Mouse (Mus musculus) lung, postnatal 4 days (tissue): ENCODE data around the gene Ptprm.
"Not testable (repeated sequence)": the region's sequence is repeated elsewhere in the genome, so short reads cannot be mapped to it uniquely, and the experiment has no call there.

Experiments used
- DNase-seq, 2 experiments: peaks; one replicate each; pipeline ENCODE4 v3.0.0; 2021

Gene Ptprm

DNA sequence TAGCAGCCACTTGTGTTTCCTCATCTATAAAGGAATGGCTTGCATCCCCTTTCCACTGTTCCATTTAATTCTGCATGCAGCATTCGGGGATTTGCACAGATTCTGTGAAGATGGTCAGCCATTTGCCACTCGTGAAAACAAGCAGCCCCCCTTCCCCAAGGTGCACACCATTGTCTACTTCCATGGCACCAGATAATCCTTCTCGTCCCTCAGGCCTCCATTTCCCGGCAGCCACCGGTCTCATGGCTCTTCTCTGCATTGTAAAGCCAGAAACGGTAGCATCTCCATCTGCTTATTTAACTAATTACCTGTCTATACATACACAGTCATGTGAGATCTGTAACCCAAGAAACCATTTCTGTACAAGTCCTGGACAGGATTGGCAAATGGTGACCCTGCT is 501.8 kb downstream of the Ptprm start:
- DNase-seq = no peak

DNA sequence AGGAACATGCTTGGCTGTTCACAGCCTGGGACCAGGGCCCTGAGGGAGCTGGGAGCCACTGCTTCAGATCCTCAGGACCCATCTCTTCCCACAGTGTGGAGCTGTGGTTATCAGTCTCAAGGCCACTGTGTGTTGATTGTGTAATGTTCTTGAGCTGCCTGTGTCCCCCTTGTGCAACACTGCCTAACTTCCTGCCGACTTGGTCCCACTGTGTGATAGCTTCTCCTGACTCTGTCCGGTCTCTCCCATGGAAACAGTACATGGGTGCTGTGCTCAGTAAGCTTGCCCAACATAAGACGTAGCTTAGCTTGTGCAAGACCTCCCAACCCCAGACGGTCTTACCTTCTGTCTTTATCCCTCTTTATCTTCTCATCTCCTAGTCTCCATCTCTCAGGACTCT is 507.2 kb downstream of the Ptprm start:
- not testable (repeated sequence) for DNase-seq

DNA sequence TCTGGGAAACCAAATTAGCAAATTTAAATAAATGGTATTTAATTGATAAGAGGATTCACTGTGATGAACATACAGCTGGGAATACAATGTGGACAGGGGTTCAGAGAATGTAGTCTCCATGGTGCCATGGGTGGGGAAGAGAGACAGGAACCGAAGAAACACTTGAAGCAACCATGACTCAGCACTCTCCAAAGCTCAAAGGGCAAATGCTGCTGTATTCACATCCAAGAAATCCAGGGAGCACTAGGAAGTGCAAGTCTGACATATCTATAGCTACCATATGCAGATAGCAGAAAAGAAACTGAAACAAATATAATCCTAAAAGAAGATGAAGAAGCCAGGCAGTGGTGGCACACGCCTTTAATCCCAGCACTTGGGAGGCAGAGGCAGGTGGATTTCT is 531.9 kb downstream of the Ptprm start:
- no peak for DNase-seq

DNA sequence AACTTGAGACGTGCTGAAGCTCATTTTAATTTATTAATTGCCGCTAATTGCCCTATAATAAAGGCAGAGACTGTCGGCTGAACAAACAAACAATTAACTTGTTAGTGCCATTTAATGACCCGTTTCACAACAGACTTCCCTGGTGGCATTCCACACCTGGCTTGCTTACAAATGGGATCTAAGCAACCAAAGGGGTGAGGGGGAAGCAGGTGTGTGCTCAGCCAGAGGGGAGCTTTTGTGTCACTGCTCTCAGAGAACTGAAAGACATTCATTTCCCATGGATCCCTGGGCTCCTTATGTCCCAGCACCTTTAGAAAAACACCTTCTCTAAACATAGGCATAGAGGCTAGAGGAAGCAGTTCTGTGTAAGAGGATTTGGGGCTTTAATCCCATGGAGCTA is 536.9 kb downstream of the Ptprm start:
- no peak for DNase-seq

DNA sequence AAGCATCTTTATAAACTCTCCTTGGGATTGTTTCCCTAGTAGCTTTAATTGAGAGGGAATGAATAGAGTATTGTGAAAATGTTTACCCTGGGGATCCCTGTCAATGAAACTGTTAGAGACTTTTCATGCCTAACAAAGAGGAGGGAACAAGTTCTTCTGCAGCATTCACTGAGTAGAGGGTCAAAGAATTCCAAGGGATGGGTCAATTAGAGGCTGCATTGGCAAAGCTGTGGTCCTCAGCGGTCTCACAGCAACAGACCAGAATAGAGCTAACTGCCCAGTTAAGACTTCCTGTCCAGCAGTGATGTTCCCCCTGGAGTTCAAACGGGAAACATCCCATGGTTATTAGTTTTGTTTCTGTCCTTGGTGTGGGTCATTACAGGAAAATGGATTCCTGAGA is 538.3 kb downstream of the Ptprm start:
- no peak for DNase-seq

DNA sequence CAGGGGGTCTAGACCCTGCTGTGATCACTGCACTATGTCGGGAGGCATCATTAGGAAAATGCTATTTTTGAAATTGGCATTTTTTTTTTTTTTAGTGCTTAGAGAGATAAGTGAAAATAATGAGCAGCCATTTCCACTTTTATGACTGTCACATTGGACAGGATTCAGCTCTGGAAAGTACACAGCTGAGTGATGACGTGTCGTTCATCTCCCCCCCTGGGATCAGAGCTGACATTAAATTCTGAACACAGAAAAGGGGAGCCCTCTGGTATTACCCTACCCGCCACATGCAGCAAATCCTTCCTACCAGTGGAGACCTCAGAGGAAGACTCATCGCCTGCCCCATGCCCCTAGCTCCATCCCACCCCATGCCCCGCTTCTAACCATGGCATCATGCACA is 540.5 kb downstream of the Ptprm start:
- DNase-seq = no peak

DNA sequence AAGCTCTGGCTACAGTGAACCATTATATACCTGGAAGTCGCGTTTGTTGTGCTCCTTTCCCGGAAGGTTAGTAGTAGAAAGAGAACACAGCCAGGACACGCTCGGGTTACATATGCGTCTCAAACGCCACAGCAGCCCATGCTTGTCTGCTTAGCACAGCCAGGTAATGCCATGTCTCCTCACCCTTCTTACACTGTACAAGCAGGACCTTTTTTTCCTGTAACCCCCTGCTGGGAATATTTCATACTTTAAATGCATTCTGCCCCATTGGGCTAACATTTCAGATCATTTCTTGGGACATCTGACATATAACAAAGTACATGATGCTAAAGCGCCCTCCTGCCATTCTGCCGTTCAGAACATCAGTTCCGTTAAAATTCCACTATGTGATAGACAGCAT is 540.9 kb downstream of the Ptprm start:
- no peak for DNase-seq

DNA sequence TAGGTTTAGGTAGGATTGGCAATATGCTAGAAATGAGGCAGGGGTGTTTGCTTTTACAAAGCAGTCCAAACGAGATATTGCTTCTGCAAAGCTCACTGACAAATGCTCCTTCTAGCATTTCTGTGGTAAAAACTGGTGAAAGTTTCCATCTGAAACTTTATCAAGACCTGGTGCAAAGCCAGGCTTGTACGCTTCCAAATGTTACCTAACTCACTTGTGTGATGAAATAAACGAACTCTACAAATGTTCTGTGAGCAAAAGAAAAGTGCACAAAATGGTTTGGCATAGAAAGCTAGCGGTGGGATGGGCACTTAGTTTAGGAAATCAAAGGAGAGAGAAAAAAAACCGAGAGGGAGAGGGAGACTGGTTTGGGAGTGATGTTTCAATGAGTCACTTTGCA is 544.5 kb downstream of the Ptprm start:
- DNase-seq = no peak

DNA sequence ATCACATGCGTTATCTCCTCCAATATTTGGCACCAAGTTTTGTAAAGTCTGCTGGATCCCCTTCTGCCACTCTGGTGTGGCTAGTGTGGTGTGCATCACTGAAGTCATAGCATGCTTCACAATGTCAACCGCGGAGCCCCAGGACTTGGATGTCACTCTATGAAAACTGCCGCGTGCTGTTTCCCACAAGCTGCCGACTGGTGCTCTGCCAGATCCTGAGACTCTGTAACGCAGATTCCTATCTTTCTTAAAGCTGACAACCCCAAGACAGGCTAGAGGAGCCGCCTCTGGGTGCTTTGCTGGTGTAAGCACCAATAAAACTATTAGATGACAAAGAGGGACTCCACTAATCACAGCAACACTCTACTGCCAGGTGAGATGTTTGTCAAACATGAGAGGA is 546.1 kb downstream of the Ptprm start:
- no peak for DNase-seq

DNA sequence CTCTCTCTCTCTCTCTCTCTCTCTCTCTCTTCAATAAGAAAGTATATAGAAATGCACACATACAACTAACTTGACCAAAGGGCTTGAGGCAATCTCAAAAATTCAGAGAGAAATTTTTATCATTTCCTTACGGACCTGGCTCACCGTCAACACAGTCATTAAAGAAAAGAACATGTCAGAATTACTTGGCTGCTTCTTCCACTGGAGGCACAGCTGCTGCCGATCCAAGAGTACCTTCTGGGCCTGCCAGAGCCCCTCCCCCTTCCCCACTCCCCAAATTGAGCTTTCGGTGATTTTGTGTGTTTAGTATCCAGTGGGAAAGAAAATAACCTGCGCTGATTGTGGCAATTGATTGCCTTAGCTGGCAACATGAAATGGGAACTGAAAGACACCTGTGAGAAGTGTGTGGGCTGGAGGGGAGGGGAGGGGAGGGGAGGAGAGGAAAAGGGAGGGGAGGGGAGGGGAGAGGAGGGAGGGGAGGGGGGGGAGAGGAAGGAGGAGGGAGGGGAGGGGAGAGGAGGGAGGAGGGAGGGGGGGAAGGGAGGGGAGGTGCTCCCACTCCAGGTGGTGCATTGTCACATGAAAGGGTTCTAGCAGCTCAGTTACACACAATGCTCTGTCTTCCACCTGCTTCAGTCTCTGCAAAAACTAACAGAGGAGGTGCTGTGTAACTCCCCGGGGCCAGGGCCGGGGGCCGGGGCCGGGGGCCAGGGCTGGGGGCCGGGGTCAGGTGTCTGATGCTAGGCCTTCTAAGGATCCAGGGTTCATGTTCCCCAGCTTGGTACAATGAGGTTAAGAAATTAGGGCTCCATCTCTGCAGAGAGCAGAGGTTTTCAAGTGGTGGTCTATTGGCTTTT is 552.2 kb downstream of the Ptprm start:
- no peak for DNase-seq

DNA sequence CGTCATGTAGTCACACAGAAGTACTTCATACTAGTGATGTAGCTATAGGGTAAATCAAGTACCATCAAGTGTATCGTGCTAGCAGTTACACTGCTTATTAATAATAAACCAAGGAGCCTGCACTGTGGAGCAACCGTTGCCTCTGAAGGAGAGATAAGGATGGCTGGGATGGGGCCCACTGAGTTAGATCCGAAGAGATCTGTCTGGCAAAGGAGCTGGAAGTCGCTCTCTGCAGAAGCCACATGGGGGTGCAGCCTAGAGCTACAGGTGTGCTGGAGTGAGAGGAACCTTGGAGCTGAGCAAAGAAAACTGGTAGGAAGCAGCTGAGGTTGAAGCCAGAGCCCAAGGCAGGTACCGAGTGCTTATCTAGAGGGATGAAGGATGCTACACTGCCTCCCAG is 554.0 kb downstream of the Ptprm start:
- DNase-seq = no peak

DNA sequence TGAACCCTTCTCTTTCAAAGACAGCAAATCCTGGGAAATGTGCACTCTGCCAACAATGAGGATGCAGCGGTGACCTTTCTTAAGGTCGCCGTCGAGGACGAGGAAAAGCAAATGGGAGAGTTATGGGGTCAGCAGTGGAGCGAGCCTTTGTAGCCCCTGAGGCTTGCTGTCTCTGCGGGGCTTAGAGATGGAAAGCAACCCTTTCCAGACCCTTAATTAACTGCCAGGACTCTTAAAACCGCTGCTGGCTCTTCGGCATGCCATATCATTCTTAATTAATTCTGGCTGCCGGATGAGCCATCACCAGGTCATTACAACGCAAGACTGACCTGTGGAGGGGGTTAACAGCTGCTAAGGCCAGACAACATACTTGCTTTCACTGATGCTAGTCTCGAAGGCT is 568.1 kb downstream of the Ptprm start:
- DNase-seq = no peak

DNA sequence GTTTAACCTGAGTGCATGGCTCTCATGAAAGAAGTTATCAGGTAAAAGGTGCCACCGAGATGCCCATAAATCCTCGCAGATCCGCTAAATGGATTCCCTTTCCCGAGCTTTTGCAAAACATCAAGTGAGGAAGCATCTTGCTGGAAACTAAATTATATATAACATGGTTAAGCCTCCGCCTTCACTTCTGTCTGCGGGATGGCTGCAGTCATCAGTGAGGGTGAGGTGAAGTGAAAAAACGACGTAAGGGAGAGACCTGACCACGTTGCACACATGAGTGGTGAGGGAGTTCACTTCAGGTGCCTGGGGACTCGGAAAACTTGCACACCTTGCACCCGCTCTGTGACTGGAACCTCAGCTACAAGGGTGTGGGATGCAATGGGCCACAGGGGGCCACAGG is 568.7 kb downstream of the Ptprm start:
- no peak for DNase-seq

DNA sequence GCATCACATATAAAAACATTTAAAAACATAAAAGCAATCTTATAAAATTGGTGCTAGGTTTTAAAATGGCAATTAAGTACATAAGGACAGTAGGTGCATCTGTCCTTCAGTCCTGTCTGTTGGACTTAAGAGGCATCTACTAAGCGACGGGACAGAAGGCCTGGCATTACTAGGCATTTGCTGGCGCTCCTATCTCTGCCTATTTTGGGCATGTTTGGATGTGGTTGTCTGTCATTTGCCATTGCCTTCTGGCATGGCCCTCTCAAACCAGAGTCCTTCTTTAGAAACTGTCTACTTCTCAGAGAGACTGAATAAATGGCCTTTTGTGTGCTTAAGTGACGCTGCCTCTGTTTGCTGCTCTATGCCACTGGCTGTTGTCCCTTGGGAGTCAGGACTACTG is 570.7 kb downstream of the Ptprm start:
- DNase-seq = no peak

DNA sequence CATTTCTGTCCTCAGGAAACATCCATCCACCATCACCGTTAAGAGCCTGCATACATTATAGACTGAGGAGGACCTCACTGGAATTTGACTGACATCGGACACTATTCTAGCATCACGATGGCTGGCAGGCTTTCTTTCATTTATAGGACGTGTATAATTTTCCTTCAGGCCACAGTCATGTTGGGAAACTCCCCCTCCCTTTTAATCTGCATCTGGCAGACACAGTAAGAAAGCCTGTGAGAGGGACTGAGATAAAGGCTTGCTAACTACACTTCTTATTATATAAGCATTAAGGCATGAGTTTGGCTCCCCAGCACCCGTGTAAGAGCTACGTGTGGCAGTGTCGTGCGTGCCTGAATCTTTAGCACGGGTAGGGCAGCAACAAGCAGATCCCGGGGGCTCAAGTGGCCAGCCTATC is 571.2 kb downstream of the Ptprm start:
- DNase-seq = no peak

DNA sequence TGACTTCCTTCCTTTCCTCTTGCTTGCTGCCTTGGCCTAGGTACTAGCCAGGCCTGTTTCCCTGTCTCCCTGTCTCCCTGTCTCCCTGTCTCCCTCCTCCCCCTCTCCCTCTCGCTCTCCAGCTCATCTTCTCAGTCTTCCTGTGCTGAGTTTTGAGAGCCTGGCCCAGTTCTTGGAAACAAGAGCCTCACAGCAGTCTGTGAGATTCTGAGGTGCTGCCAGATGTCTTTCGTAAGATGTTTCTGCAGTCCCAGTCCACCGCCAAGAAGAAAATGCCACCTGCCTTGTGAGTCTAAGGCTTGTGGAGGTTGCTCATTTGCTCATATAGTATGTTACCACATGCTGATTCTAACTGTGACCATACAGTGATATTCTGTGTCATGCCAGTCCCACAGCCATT is 572.3 kb downstream of the Ptprm start:
- no peak for DNase-seq

DNA sequence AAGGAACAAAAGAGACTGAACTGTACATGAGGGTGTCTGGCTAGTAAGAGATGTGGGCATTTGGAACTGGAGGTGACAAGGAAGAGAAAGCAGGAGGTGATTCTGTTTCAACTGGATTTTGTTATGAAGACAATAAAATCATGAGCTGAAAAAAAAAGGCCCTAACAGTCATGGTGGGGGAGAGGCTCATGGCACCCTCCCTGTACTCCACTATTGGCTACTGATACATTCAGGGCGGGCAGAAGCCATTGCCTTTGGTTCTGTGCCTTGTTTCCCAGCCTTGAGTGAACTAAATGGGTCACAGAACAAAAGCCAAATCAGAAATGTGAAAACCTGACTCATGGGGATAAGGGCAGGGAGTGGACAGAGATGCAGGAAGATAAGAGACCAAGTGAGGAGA is 575.2 kb downstream of the Ptprm start:
- no peak for DNase-seq

DNA sequence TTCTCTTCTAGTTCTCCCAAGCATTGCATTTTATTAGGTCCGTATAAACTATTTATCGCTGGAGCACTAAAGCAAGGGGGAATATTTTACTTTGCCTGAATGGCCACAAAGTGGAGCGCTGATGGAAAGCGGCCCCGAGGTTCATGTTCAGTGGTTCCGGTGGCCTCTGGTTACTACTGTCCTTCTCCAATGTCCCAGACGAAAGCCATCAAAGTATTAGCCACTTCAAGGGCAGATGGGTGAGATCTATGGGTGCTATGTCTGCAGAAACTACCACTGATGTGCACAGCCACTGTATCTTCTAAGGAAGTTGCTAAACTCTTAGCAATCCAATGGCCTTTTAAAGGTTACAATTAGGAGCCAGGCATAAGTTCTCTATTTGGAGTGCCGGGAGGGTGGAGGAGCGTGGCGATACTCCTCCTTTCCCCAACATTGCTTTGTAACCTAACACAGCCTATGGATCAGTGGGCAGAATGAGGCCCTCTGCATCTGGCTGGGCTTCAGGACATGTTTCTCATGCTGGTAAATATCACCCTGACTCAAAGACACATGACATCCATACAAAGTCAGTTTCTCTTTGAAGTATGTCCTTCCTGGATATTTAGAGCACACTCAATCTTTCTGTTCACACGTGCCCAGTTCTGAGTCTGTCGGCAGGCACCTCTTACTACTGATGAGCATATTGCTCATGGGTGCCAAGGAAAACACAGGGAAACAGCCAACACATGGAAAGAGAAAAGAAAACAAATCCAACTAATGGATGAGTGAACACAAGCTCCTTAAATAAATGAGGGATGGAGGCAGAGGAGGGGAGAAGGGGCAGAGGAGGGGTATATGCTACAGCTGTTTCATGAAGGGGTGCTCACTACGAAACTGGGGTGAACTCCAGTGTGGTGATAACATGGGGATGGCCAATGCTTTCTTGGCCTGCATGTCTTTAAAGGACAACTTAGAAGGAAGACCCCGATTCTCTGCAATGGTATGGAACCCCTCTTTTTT is 584.6 kb downstream of the Ptprm start:
- no peak for DNase-seq

DNA sequence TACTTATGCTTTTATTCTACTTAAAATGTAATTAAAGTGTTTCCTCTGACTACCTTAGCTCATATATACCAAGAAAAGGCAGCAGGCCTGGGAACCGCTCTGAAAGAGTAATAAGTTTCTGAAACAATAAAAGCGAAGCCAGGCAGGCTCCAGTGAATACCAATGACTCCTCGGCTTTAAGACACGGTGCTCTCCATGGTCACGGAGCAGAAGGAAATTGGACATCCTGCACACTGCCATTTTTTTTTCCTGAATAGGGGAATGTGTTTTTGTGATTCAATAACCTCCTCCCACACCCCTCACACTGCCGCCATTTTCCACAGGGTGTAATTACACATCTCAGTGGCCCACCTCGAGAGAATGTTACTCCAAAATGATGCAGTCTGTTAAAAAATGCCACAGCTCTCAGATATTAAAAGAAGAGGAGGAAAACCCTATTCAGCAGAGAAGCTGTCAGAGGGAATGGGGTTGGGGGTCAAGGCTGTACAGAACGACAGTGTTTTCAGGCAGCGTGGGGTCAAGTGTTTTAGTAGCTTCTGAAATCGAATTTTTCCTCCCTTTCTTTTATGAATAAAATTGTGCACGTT is 585.5 kb downstream of the Ptprm start:
- DNase-seq = no peak

DNA sequence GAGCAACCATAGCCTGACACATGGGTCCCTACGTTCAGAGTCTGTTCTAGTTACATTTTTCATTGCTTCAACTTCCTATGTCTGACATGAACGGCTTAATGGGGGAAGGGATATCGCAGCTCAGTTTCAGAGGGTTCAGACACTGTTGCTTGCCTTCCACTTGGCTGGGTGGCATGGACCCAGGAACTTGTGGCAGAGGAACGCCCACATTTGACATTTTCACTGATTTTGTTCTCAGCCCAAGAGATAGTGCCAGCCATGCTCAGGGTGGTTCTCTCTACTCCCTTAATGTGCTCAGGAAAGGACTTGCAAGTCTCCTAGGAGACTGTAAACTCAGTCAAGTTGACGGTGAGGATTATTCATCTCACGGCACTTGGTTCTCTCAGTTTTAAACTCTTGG is 588.1 kb downstream of the Ptprm start:
- DNase-seq = no peak

DNA sequence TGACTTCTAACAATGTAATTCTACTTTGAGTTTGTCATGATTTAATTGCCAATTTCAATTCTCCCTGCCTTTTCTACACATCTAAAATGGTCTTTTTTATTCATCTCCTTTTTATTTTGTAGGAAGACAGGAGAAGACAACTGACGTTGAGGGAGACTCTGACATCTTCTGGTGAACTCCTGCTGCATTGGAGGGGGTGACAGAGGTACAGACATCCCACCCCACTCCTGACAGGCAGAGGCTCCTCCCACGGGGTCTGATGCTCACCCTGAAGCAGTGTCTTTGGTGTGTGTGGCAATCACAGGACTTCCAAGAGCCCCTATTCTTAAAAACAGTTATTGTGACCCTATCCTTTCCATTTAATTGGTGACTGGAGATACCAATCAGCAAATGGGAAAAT is 589.8 kb downstream of the Ptprm start:
- no peak for DNase-seq

DNA sequence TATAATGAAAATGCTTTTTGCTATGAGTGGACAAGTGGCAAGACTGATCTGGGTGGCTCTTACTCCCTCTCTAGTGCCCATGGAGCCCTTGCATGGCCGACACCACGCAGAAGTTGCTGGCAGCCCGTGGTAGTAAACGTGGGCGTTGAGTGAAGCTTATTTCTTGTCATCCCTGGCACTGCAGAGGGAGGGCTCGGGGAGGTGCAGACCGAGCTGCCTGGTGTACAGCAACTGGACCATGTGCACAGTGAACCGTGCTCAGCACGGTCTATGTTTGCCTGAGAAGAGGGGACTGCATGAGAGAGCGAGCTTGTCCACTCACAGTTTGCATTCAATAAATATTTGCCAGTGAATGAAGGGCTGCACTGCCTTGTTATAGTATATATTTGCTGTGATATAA is 591.5 kb downstream of the Ptprm start:
- DNase-seq = no peak
